8 mouse cellular contexts compared by ENCODE assay signal in the genomic region with DNA sequence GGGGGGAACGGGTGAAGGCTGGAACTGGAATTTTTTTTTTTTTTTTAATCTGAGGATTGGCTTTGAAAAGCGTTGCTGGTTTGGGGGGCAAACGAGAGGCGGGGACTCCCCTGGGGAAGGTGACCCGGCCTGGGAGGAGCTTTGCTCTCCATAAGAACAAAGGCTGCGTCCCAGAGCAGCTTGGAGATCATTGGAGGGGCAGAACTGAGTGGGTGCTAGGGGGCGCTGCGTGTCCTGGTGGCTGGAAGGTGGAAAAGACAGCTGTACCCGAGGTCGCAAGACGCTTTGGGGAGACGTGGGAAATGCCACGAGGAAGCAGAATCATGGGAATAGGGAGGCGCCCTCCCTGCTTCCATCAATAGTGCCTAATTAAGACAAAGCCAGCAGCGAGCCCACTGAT. TPM values are rescaled to one million over a fixed set of nuclear protein-coding genes. Genes with fewer than 3 reads are reported as not detected.
DNase-seq lines count a peak whose midpoint lies in the region; ATAC-seq and TF ChIP-seq lines count a peak whose summit lies in the region.

No protein-coding gene starts in this region.

- 2% methylated on average over 15 of the region's 15 CpGs for WGBS in embryonic facial prominence, embryonic 15.5 days
- 2% methylated on average over 15 of the region's 15 CpGs for WGBS in hindbrain, embryonic 15.5 days
- 5% methylated on average over 15 of the region's 15 CpGs for WGBS in liver, adult 2 months

- H3K79me2 ChIP-seq in liver, adult 2 months (ENCODE audit: control insufficient read depth, insufficient read depth, low read length), result no peaks in the 10 kb centered on the region

- H3K27ac ChIP-seq in embryonic facial prominence, embryonic 15.5 days (replicated peaks), result peak overlapping the region; percentile 92
- H3K27ac ChIP-seq in hindbrain, embryonic 15.5 days (replicated peaks), result peak overlapping the region; percentile 89
- H3K27ac ChIP-seq in liver, adult 2 months (replicated peaks; ENCODE audit: insufficient read depth, low read depth, low read length), result no peak overlapping the region

- TF ChIP-seq POLR2A in liver, adult 2 months (IDR thresholded peaks at IDR 0.05; ENCODE audit: extremely low read depth, insufficient read depth, low read length), result no peak

- H3K9ac ChIP-seq in embryonic facial prominence, embryonic 15.5 days, result peak overlapping the region; percentile 48
- H3K9ac ChIP-seq in hindbrain, embryonic 15.5 days, result peak overlapping the region; percentile 53
- H3K9ac ChIP-seq in liver, adult 2 months (ENCODE audit: low read depth, low read length), result peak overlapping the region; percentile 20; the same call in 1 of the 2 replicates

- H3K9me3 ChIP-seq in embryonic facial prominence, embryonic 15.5 days (replicated peaks), result no peaks in the 10 kb centered on the region
- no peaks in the 10 kb centered on the region for H3K9me3 ChIP-seq in hindbrain, embryonic 15.5 days

- peaks cover 16% of the 10 kb centered on the region for H3K4me1 ChIP-seq in embryonic facial prominence, embryonic 15.5 days
- peaks cover 56% of the 10 kb centered on the region for H3K4me1 ChIP-seq in hindbrain, embryonic 15.5 days (replicated peaks)
- H3K4me1 ChIP-seq in liver, adult 2 months (ENCODE audit: control insufficient read depth, insufficient read depth, low read length), result peaks cover 8% of the 10 kb centered on the region

- no peak for ATAC-seq in embryonic facial prominence, embryonic 15.5 days (ENCODE audit: insufficient number of reproducible peaks, low FRiP score, low TSS enrichment, low read depth)
- peak; percentile 3; the same call in 1 of the 2 replicates for ATAC-seq in hindbrain, embryonic 15.5 days (ENCODE audit: low FRiP score, low read depth)

- no peaks in the 10 kb centered on the region for H3K27me3 ChIP-seq in embryonic facial prominence, embryonic 15.5 days
- H3K27me3 ChIP-seq in hindbrain, embryonic 15.5 days, result no peaks in the 10 kb centered on the region
- 0 out of 2 replicates have a peak, but pooled peaks cover 2% of the 10 kb centered on the region for H3K27me3 ChIP-seq in liver, adult 2 months (ENCODE audit: control insufficient read depth, insufficient read depth, low read length)

- DNase-seq in layer of hippocampus, postnatal 10 days (ENCODE audit: low spot score in 2 of 2), result peak; percentile 60 to 69
- no peak for DNase-seq in layer of hippocampus, adult 18-20 months (ENCODE audit: low spot score in 2 of 2)
- DNase-seq in NIH3T3 (ENCODE audit: low read depth), result peak; percentile 51
- peak; percentile 25 for DNase-seq in liver, adult 2 months (ENCODE audit: extremely low read depth, low read depth, low spot score)
- peak; percentile 60 for DNase-seq in neural tube, embryonic 10.5 days (ENCODE audit: extremely low spot score, low spot score)
- DNase-seq in frontal cortex, postnatal 14 days (ENCODE audit: low spot score in 2 of 2), result no peak

- H3K4me2 ChIP-seq in embryonic facial prominence, embryonic 15.5 days (replicated peaks), result peak overlapping the region; percentile 90
- H3K4me2 ChIP-seq in hindbrain, embryonic 15.5 days, result peak overlapping the region; percentile 74

- TF ChIP-seq CTCF in liver, adult 2 months (IDR thresholded peaks at IDR 0.05; ENCODE audit: low read depth, low read length), result peak; percentile 73

- H3K4me3 ChIP-seq in embryonic facial prominence, embryonic 15.5 days (replicated peaks), result peak overlapping the region; percentile 60
- peak overlapping the region; percentile 43 for H3K4me3 ChIP-seq in hindbrain, embryonic 15.5 days
- peak overlapping the region; percentile 50; the same call in 1 of the 2 replicates for H3K4me3 ChIP-seq in liver, adult 2 months (ENCODE audit: insufficient read depth, low read depth, low read length)

- H3K36me3 ChIP-seq in embryonic facial prominence, embryonic 15.5 days, result no peaks in the 10 kb centered on the region
- no peaks in the 10 kb centered on the region for H3K36me3 ChIP-seq in hindbrain, embryonic 15.5 days
- no peaks in the 10 kb centered on the region for H3K36me3 ChIP-seq in liver, adult 2 months (ENCODE audit: control insufficient read depth, insufficient read depth, low read length)

RNA-seq across cellular contexts. Expression of a gene that starts 1.8 kb away (rescaled TPM):
- 1 to 10 TPM; 8.0 to 8.6 TPM for total RNA-seq in layer of hippocampus, postnatal 10 days (2021)
- total RNA-seq in layer of hippocampus, adult 18-20 months (2021), result 1 to 10 TPM; 3.9 to 4.3 TPM
- 4.9 and 8.3 TPM in 2 replicates for polyA plus RNA-seq in embryonic facial prominence, embryonic 15.5 days (2015; fragmentation: Nextera tagmentation; extraction: Ambion mirVana)
- 3.4 and 4.0 TPM in 2 replicates for polyA plus RNA-seq in hindbrain, embryonic 15.5 days (2015; fragmentation: Nextera tagmentation; extraction: Ambion mirVana)
- total RNA-seq in liver, adult 2 months (2014; rRNA removed), result under 0.01 and 0.09 TPM in 2 replicates
- polyA plus RNA-seq in liver, adult 2 months (2012; rRNA removed), result 0.02 TPM in 2 replicates

RNA-seq across cellular contexts. Expression of a gene that starts 12.9 kb away (rescaled TPM):
- total RNA-seq in layer of hippocampus, postnatal 10 days (2021), result 100 to 1,000 TPM; 203 to 217 TPM
- 100 to 1,000 TPM; 126 to 137 TPM for total RNA-seq in layer of hippocampus, adult 18-20 months (2021)
- polyA plus RNA-seq in embryonic facial prominence, embryonic 15.5 days (2015; fragmentation: Nextera tagmentation; extraction: Ambion mirVana), result 29.0 and 31.5 TPM in 2 replicates
- polyA plus RNA-seq in hindbrain, embryonic 15.5 days (2015; fragmentation: Nextera tagmentation; extraction: Ambion mirVana), result 134 and 160 TPM in 2 replicates
- under 0.01 TPM in 1 of 2 replicates, not detected in the other for total RNA-seq in liver, adult 2 months (2014; rRNA removed)
- 0.11 and 0.17 TPM in 2 replicates for polyA plus RNA-seq in liver, adult 2 months (2012; rRNA removed)

RNA-seq across cellular contexts. Expression of a gene that starts 33.0 kb away (rescaled TPM):
- 10 to 100 TPM in 1 of 2 experiments, 1 to 10 TPM in 1; 7.7 to 10.6 TPM for total RNA-seq in layer of hippocampus, postnatal 10 days (2021)
- 10 to 100 TPM; 14.3 to 14.8 TPM for total RNA-seq in layer of hippocampus, adult 18-20 months (2021)
- polyA plus RNA-seq in embryonic facial prominence, embryonic 15.5 days (2015; fragmentation: Nextera tagmentation; extraction: Ambion mirVana), result 25.0 and 26.5 TPM in 2 replicates
- polyA plus RNA-seq in hindbrain, embryonic 15.5 days (2015; fragmentation: Nextera tagmentation; extraction: Ambion mirVana), result 19.6 and 20.6 TPM in 2 replicates
- 5.6 and 6.4 TPM in 2 replicates for total RNA-seq in liver, adult 2 months (2014; rRNA removed)
- polyA plus RNA-seq in liver, adult 2 months (2012; rRNA removed), result 10.7 and 11.2 TPM in 2 replicates

RNA-seq across cellular contexts. Expression of a gene that starts 33.1 kb away (rescaled TPM):
- 10 to 100 TPM; 31.4 to 31.8 TPM for total RNA-seq in layer of hippocampus, postnatal 10 days (2021)
- 10 to 100 TPM; 25.5 to 26.9 TPM for total RNA-seq in layer of hippocampus, adult 18-20 months (2021)
- 134 and 141 TPM in 2 replicates for polyA plus RNA-seq in embryonic facial prominence, embryonic 15.5 days (2015; fragmentation: Nextera tagmentation; extraction: Ambion mirVana)
- polyA plus RNA-seq in hindbrain, embryonic 15.5 days (2015; fragmentation: Nextera tagmentation; extraction: Ambion mirVana), result 61.1 and 64.2 TPM in 2 replicates
- total RNA-seq in liver, adult 2 months (2014; rRNA removed), result 3.7 and 6.2 TPM in 2 replicates
- 23.5 and 35.4 TPM in 2 replicates for polyA plus RNA-seq in liver, adult 2 months (2012; rRNA removed)

RNA-seq across cellular contexts. Expression of a gene that starts 58.7 kb away (rescaled TPM):
- total RNA-seq in layer of hippocampus, postnatal 10 days (2021), result 100 to 1,000 TPM; 456 to 463 TPM
- 100 to 1,000 TPM; 402 to 407 TPM for total RNA-seq in layer of hippocampus, adult 18-20 months (2021)
- 12.4 and 13.4 TPM in 2 replicates for polyA plus RNA-seq in embryonic facial prominence, embryonic 15.5 days (2015; fragmentation: Nextera tagmentation; extraction: Ambion mirVana)
- 71.9 and 89.4 TPM in 2 replicates for polyA plus RNA-seq in hindbrain, embryonic 15.5 days (2015; fragmentation: Nextera tagmentation; extraction: Ambion mirVana)
- 0.18 and 0.20 TPM in 2 replicates for total RNA-seq in liver, adult 2 months (2014; rRNA removed)
- polyA plus RNA-seq in liver, adult 2 months (2012; rRNA removed), result 0.40 and 0.46 TPM in 2 replicates

Comparison
In these comparisons a context has a peak if more than half of its experiments do, and no peak if none do; other contexts are left out.
1. DNase-seq: peak in layer of hippocampus, postnatal 10 days (2 of 2), NIH3T3 (single experiment), liver, adult 2 months (single experiment) and neural tube, embryonic 10.5 days (single experiment); none in layer of hippocampus, adult 18-20 months (0 of 2) and frontal cortex, postnatal 14 days (0 of 2).
2. RNA of a gene that starts 12.9 kb away (total RNA-seq): 203 to 217 TPM in layer of hippocampus, postnatal 10 days and 126 to 137 TPM in layer of hippocampus, adult 18-20 months; under 0.01 TPM in liver, adult 2 months; every median in the first group is over 100 times any median in the second.
3. Peak in every context shown above with its lines, with median percentiles within 50 percentile points of each other: H3K4me3 ChIP-seq and H3K9ac ChIP-seq.